Mouse (Mus musculus) embryo, embryonic 11.5 days (tissue): Measurements from ENCODE around the gene Lman1l.
A peak's percentile ranks its signal among the peaks of the same experiment; 100 is the strongest.

ENCODE experiments used
- DNase-seq: peaks from one replicate; pipeline ENCODE4 v3.0.0-alpha.2; 2012; ENCODE audit warnings: low read depth, low spot score

The Lman1l gene

DNA sequence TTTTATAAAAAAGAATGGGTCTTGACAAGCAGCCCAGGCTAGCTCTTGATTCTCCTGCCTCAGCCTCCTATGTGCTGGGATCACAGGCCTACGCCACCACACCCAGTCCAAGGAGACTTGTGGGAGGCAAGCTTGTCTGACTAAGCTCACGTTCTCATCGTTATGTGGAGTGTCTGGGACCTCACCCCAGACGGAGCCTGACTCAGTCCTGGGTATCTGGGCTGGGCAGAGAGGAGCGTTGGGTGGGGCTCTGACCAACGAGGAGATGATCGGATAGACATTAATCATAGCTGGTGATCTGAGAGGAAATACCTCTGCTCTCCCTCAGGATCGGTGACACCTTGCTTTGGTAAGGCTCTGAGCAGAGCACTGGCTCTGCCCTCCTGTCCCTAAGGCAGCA, 1.7 kb downstream of the Lman1l start:
- no peak for DNase-seq

GRCm38 (mm10) chr9:57617556-57618169, 2.9 kb downstream of the Lman1l start:
- no peak for DNase-seq

DNA sequence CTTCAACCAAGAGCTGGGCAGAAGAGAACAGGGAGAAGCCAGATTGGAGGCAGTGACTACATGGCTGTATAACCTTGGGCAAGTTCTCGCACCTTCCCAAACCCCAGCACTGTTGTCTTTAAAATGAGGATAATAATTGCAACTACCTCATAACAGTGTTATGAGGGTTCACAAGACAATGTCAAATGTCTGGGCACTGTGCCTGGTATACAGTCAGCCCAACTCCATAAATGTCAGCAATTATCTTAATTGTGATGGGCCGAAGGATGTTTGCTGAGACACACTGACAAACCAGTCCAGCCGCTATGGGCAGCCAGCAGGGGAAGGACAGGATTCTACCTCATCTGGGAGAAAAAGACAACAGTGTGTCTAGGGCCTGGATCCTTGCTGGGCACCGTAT, 5.8 kb downstream of the Lman1l start:
- DNase-seq: no peak

DNA sequence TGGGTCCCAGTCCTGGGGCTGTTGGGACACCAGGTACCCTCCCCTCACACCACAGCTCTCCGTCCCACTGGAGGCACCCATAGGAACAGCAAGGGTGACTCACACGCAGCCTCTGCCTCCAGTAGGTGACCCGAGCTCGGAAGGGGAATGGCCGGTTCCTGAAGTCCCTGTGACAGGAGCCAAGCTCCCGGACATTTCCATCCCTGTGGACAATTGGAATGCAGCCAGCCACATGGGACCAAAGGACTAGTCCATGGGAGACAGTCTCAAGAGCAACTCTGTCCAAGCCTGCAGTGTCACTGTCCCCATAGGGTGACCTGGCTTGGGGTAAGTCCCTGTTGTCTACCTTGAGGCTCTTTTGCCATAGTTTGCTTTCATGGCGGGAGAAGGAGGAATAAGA, 6.6 kb downstream of the Lman1l start:
- no peak for DNase-seq

DNA sequence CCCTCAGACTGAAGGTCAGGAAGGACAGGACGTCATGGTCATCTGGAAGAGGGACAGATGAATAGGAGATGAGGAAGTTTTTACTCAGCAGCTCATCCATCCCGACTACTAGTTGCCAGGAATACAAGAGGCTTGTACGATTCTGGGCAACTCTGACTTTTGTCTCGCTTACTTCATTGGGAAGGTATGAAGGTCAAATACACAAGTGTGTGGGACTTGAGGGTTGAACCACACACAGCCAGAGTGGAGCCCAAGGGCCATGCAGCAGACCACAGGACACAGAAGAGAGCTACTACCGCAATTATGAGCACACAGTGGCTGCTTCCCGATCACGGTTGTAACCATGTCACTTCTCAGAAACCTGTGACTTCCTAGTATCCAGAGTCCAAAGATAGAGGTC, 8.0 kb downstream of the Lman1l start:
- DNase-seq: no peak

DNA sequence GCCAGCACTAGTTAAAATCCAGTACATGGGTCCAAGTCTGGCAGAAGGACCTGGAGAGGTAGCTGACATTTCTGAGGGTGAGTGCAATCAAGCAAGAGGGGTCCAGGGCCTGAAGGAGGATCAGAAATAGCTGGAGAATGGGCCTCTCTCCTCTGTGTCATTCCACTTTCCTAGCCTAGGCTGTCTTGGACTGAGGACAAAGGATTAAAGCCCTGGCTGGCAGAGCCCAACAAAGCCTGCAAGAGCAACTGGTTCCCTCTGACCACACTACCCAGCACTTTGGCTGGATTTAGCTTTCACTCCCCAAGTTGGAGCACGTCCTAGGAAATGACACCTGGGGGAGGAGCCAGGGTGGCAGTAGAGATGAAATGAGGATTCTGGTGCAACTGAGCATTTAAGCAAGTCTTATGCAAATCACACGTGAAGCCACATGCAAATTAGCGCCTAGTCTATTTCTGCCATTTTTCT, 10.2 kb downstream of the Lman1l start:
- DNase-seq: no peak

DNA sequence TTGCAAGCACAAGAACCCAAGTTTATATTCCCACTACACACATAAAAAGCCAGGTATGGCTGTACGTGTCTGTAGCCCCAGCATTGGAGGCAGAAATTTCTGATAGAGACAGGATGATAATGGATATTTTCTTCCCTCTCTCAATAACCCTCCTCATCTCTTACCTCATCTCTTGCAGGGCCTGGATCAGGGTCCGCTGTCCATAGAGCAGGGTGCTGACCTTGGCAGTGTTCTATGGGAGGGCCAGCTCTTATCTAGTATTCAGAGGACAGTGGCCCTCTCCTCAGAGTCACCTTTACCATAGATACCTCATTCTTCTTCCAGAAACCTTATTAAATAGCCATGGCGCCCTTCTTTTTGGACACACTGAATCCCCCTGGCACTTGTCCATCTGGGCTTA, 10.8 kb downstream of the Lman1l start:
- DNase-seq: no peak

- DNase-seq: peak; percentile 61
These were observed 14.3 kb downstream of the Lman1l start, which contains the start of gene Cplx3 for GRCm38 (mm10) chr9:57606139-57606851. Gene Cplx3 (minus strand): TSS chr9:57606281.

- no peak for DNase-seq
These were observed 15.1 kb downstream of the Lman1l start for GRCm38 (mm10) chr9:57605503-57605902.

- DNase-seq: no peak
These were observed 15.7 kb downstream of the Lman1l start for GRCm38 (mm10) chr9:57604875-57605274.

DNA sequence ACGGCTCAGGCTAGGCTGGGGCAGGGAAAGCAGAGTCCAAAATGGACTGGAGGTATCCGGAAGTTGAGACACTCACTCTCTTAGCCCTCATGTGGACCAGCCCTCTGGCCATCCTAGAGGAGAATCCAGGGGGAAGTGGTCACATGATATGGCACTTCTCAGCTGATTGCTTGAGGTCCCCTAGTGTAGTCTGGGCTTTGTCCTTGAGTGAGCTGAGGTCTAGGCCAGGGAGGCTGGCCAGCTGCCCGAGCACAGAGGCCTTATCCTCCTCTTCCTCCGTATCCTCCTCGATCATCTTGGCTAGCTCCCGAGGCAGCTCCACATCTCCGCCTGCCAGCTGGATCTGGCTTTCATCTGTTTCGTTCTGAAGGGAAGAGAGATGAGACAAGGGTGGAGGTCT, 18.5 kb downstream of the Lman1l start:
- DNase-seq: no peak

DNA sequence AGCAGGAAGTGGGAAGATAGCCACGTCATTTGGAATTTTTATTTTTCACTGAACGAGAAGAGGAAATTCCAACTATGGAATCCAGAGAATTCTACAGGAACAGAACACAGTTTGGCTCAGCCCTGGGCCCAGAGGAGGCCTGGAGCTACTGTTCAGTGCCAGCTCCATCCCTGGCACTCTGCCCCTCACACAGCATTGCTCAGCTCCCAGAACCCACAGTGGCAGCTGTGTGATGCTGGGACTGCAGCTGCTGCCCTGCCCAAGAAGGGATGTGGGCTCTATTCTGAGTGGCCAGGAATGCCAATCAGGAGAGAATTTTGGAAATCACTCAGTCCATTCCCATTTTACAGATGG, 19.2 kb downstream of the Lman1l start:
- no peak for DNase-seq

- no peak for DNase-seq
These were observed 19.8 kb downstream of the Lman1l start for GRCm38 (mm10) chr9:57600620-57601352.

DNA sequence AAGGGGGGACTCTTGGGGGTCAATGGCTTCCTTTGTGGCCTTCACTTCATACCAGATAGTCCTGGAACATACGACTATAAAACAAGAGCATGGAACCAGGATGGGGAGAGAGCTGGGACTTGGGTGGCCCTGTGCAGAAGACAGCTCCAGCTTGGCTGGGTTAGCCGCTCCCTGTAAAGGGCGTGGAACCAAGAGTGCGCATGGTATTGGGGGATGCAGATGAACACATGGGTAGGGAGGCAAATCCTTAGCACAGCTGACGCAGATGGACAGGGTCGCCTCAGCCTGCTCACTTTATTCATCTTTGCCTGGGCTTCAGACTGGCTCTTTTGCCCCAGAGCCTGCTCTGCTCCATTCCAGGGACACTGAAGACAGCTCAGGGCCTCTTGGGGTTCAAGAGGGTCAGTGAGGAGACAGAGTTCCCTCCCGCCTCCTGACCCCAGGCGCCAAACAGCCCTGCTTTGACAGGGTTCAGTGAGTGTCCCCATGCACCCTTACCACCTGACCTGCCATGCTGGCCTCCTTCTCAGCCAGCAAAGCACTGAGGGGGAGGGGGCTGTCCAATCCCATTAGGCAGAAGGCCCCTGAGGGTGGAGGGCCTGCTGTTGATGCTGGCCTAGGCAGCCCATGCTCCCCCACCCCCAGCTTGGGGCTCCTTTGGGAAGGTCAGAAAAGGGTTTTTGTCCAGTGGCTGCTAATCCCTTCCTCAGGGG, 21.6 kb downstream of the Lman1l start:
- no peak for DNase-seq

GRCm38 (mm10) chr9:57597929-57598382, 22.6 kb downstream of the Lman1l start:
- no peak for DNase-seq

DNA sequence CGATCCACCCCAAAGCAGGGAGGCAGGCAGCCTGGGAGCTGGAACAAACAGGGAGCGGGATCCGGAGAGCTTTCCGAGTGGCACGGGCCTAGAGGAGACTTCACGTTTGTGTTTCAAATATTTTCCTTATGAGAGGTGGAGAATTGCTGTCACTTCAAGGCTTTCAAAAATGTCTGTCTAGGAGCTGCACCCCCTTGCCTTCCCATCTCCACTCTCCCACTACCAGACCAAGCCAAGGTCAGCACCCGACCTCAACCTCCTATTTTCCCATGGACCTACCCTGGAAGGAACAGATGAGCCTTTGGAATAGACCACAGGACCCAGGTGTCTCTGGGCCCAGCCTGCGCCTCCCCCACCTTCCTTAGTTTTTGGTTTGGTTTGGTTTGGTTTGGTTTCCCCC, 23.3 kb downstream of the Lman1l start:
- no peak for DNase-seq

DNA sequence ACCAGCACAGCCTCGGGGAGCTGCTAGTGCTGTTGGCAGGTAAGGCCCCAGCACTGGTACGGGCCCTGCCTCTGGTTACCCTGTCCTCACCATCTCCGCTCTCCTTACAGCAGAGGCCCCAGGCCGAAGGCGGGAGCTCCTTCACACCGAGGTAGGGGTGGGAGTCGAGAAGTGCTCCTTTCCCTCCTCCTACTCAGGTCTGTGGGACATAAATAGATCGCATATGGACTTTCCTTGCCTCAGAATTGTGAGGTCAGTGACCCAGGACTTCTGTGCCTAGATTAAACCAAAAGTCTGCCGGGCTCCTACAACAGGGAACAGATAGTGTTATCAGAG, 26.4 kb downstream of the Lman1l start:
- no peak for DNase-seq

DNA sequence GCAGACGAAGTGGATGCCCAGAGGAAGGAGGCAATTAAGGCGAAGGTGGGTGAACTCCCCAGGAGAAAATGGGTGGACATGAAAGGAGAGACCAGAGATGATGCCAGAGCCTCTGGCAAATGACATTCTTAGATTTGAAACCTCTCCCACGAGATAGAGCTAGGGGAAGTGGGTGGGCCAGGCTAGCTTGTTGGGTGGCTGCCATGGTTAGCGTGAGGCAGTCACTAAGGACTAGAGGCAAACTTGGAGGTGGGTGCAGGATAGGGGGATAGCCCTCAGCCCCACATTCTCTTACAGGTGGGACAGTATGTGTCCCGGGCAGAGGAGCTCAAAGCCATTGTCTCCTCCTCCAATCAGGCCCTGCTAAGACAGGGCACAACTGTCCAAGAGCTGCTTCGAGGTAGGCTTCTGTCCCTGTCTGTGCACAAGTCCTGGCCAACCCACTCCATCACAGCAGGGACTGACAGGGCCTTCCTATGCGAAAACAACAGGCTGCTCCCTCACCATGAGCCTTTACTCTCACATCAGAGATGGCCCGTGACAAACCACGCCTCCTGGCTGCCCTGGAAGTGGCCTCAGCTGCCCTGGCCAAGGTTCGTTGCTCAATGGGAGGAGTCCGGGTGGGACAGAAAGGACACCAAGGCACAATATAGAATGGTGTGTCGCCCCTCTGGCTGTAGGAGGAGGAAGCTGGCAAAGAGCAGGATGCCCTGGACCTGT, 27.0 kb downstream of the Lman1l start:
- no peak for DNase-seq

GRCm38 (mm10) chr9:57590726-57591125, 29.8 kb downstream of the Lman1l start:
- no peak for DNase-seq

GRCm38 (mm10) chr9:57589224-57590126, 31.1 kb downstream of the Lman1l start, which contains the start of gene Ulk3:
Gene Ulk3 (plus strand): TSS chr9:57589452.
- no peak for DNase-seq
